Mouse (Mus musculus): ENCODE measurements around the gene Eml6. TPM values are rescaled to one million over a fixed set of nuclear protein-coding genes. Genes with fewer than 3 reads are reported as not detected.
A peak's percentile ranks its signal among the peaks of the same experiment; 100 is the strongest.

Gene Eml6
- polyA plus RNA-seq, 1 experiment from 2014 or later = 1.1 TPM

- Histone ChIP-seq H3K4me3 (ENCODE audit: low read depth, low read length) (no peak overlapping the region), H3K27ac (ENCODE audit: low read depth, low read length) (no peak overlapping the region), H3K36me3 (ENCODE audit: control insufficient read depth, insufficient read depth, low read length) (no peaks in the 10 kb centered on the region), H3K9me3 (ENCODE audit: control insufficient read depth, low read length) (no peaks in the 10 kb centered on the region), H3K9ac (ENCODE audit: low read length) (no peak overlapping the region), H3K4me2 (ENCODE audit: low read depth) (no peak overlapping the region), H3K27me3 (ENCODE audit: control insufficient read depth, insufficient read depth, low read length) (no peaks in the 10 kb centered on the region), H3K4me1 (ENCODE audit: control insufficient read depth, insufficient read depth, low read length) (no peaks in the 10 kb centered on the region)
- ATAC-seq (ENCODE audit: insufficient read depth, low FRiP score, low TSS enrichment) = no peak
- 83% methylated on average over 6 of the region's 6 CpGs for WGBS
- DNase-seq (ENCODE audit: low spot score) = no peak
Observed at GRCm38 (mm10) chr11:29788921-29789638, 236.8 kb downstream of the Eml6 start.

- no peak overlapping the region for H3K4me3 ChIP-seq (ENCODE audit: low read depth, low read length)
- H3K9me3 ChIP-seq (ENCODE audit: control insufficient read depth, low read length) = no peaks in the 10 kb centered on the region
- no peaks in the 10 kb centered on the region for H3K27me3 ChIP-seq (ENCODE audit: control insufficient read depth, insufficient read depth, low read length)
- no peaks in the 10 kb centered on the region for H3K36me3 ChIP-seq (ENCODE audit: control insufficient read depth, insufficient read depth, low read length)
- H3K9ac ChIP-seq (ENCODE audit: low read length) = no peak overlapping the region
- no peak for DNase-seq (ENCODE audit: low spot score)
- no peak overlapping the region for H3K27ac ChIP-seq (ENCODE audit: low read depth, low read length)
- H3K4me2 ChIP-seq (ENCODE audit: low read depth) = no peak overlapping the region
- 69% methylated on average over 1 of the region's 1 CpGs for WGBS
- H3K4me1 ChIP-seq (ENCODE audit: control insufficient read depth, insufficient read depth, low read length) = no peaks in the 10 kb centered on the region
- no peak for ATAC-seq (ENCODE audit: insufficient read depth, low FRiP score, low TSS enrichment)
Observed at GRCm38 (mm10) chr11:29788499-29788898, 237.3 kb downstream of the Eml6 start.

- Histone ChIP-seq H3K27ac (ENCODE audit: low read depth, low read length) (no peak overlapping the region), H3K4me2 (ENCODE audit: low read depth) (no peak overlapping the region), H3K36me3 (ENCODE audit: control insufficient read depth, insufficient read depth, low read length) (no peaks in the 10 kb centered on the region), H3K27me3 (ENCODE audit: control insufficient read depth, insufficient read depth, low read length) (no peaks in the 10 kb centered on the region), H3K4me3 (ENCODE audit: low read depth, low read length) (no peak overlapping the region), H3K9ac (ENCODE audit: low read length) (no peak overlapping the region), H3K4me1 (ENCODE audit: control insufficient read depth, insufficient read depth, low read length) (no peaks in the 10 kb centered on the region), H3K9me3 (ENCODE audit: control insufficient read depth, low read length) (no peaks in the 10 kb centered on the region)
- DNase-seq (ENCODE audit: low spot score) = no peak
- 19% methylated on average over 5 of the region's 5 CpGs for WGBS
- ATAC-seq (ENCODE audit: insufficient read depth, low FRiP score, low TSS enrichment) = no peak
Observed at GRCm38 (mm10) chr11:29787473-29787872, 238.4 kb downstream of the Eml6 start.

DNA sequence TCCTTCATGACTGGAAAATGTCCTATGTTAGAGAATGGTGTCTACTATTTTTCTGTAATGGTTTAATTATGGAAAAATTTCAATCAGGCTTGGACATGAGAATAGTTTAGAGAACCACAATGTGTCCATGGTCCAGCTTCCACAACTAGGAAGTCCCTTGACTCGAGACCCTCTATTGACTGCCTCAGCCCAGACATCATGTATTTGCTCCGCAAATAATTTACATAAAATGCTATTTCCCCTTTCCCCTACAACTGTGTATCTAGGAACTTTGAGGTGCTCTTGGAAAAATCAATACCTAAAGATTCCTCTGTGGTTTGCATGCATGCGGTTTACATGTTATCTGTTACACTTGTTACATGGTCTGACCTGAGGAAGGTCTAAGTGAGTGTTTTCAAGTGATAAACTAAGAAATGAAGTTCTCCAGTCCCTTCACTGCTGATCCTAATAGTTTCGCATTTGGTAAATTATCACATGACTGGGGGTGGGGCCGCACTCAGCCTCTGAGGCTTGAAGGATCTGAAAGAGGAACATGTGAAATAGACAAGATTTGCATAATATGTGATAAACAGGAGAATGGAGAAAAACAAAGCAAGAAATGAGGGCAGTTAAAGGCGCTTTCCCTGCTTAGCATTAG, 239.1 kb downstream of the Eml6 start:
- Histone ChIP-seq H3K9me3 (ENCODE audit: control insufficient read depth, low read length) (no peaks in the 10 kb centered on the region), H3K36me3 (ENCODE audit: control insufficient read depth, insufficient read depth, low read length) (no peaks in the 10 kb centered on the region), H3K4me1 (ENCODE audit: control insufficient read depth, insufficient read depth, low read length) (no peaks in the 10 kb centered on the region), H3K4me3 (ENCODE audit: low read depth, low read length) (no peak overlapping the region), H3K9ac (ENCODE audit: low read length) (no peak overlapping the region), H3K4me2 (ENCODE audit: low read depth) (no peak overlapping the region), H3K27me3 (ENCODE audit: control insufficient read depth, insufficient read depth, low read length) (no peaks in the 10 kb centered on the region), H3K27ac (ENCODE audit: low read depth, low read length) (no peak overlapping the region)
- 91% methylated on average over 6 of the region's 6 CpGs for WGBS
- no peak for DNase-seq (ENCODE audit: low spot score)
- no peak for ATAC-seq (ENCODE audit: insufficient read depth, low FRiP score, low TSS enrichment)

DNA sequence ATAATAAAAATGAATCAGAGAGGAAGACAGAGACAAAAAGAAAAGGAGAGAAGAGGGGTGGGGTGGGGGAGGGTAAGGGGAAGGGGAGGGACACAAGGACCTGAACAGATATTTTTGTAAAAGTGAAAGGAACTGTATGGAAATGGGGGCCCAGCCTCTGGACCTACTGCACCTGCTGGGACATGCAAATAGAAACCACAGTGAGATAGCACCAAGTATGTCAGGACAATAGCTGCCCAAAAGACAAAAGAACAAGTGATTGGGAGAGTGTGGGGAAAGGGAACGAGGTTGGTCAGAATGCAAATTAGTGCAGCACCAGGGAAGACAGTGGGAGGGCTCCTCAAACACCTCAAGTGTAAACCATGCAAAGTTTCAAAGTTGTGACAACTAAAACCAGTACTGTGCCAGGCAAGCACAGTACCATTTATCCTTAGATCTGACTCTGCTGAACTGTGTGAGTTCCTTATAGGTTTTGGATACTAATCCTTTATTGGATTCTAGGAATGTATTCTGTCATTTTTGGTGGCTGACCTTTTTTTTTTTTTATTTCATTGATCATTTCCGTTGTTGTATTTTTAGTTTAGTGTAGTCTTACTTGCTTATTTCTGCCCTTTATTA, 246.3 kb downstream of the Eml6 start:
- Histone ChIP-seq H3K27me3 (ENCODE audit: control insufficient read depth, insufficient read depth, low read length) (no peaks in the 10 kb centered on the region), H3K9ac (ENCODE audit: low read length) (no peak overlapping the region), H3K4me1 (ENCODE audit: control insufficient read depth, insufficient read depth, low read length) (no peaks in the 10 kb centered on the region), H3K9me3 (ENCODE audit: control insufficient read depth, low read length) (no peaks in the 10 kb centered on the region), H3K27ac (ENCODE audit: low read depth, low read length) (no peak overlapping the region), H3K4me2 (ENCODE audit: low read depth) (no peak overlapping the region), H3K36me3 (ENCODE audit: control insufficient read depth, insufficient read depth, low read length) (no peaks in the 10 kb centered on the region), H3K4me3 (ENCODE audit: low read depth, low read length) (no peak overlapping the region)
- 35% methylated on average over 2 of the region's 2 CpGs for WGBS
- no peak for DNase-seq (ENCODE audit: low spot score)
- ATAC-seq (ENCODE audit: insufficient read depth, low FRiP score, low TSS enrichment) = no peak

DNA sequence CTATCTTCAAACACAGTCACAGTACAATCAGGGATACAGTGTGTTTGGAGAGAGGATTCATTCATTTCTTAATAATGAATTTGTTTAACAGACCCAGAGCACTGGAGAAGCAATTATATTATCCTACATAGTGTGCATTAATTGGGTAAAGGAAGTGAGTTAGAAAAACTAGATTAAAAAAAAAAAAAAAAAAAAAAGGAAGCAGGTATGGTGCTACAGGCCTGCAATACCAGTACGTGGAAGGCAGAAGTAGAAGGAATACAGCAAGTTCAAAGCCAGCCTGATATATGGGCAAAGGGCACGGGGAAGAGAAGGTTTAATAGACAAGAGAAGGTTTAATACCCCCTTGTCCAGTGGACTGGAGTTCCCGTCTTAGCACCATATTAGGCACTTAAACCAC, 246.9 kb downstream of the Eml6 start:
- no peak overlapping the region for H3K9ac ChIP-seq (ENCODE audit: low read length)
- H3K4me2 ChIP-seq (ENCODE audit: low read depth) = no peak overlapping the region
- no peaks in the 10 kb centered on the region for H3K36me3 ChIP-seq (ENCODE audit: control insufficient read depth, insufficient read depth, low read length)
- ATAC-seq (ENCODE audit: insufficient read depth, low FRiP score, low TSS enrichment) (no peak), DNase-seq (ENCODE audit: low spot score) (no peak)
- H3K27me3 ChIP-seq (ENCODE audit: control insufficient read depth, insufficient read depth, low read length) = no peaks in the 10 kb centered on the region
- H3K27ac ChIP-seq (ENCODE audit: low read depth, low read length) = no peak overlapping the region
- H3K9me3 ChIP-seq (ENCODE audit: control insufficient read depth, low read length) = no peaks in the 10 kb centered on the region
- no peak overlapping the region for H3K4me3 ChIP-seq (ENCODE audit: low read depth, low read length)
- WGBS = 82% methylated on average over 3 of the region's 3 CpGs
- H3K4me1 ChIP-seq (ENCODE audit: control insufficient read depth, insufficient read depth, low read length) = no peaks in the 10 kb centered on the region

DNA sequence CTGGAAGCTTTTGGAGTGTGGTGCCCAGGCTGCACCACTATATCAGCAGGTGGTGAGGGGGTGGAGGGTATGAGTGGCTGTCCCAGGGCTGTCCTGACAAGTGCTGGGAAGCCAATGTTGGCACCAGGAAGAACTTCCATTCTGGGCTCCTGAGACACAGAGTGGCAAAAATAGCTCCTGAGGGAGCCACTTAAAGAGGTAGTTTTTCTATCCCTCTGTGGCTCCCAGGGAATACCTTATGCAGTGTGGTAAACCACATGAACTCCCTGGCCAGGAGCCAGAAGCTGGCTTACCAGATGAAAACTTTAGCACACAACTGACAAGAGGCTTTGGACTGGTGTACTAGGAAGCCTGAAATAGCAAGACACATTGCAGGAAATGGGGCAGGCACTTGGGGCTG, 247.9 kb downstream of the Eml6 start:
- DNase-seq (ENCODE audit: low spot score) (no peak), ATAC-seq (ENCODE audit: insufficient read depth, low FRiP score, low TSS enrichment) (no peak)
- Histone ChIP-seq H3K4me1 (ENCODE audit: control insufficient read depth, insufficient read depth, low read length) (no peaks in the 10 kb centered on the region), H3K27ac (ENCODE audit: low read depth, low read length) (no peak overlapping the region), H3K9ac (ENCODE audit: low read length) (no peak overlapping the region), H3K4me2 (ENCODE audit: low read depth) (no peak overlapping the region), H3K27me3 (ENCODE audit: control insufficient read depth, insufficient read depth, low read length) (no peaks in the 10 kb centered on the region), H3K4me3 (ENCODE audit: low read depth, low read length) (no peak overlapping the region), H3K36me3 (ENCODE audit: control insufficient read depth, insufficient read depth, low read length) (no peaks in the 10 kb centered on the region), H3K9me3 (ENCODE audit: control insufficient read depth, low read length) (no peaks in the 10 kb centered on the region)

GRCm38 (mm10) chr11:29774760-29775159, 251.1 kb downstream of the Eml6 start:
- DNase-seq (ENCODE audit: low spot score) (no peak), ATAC-seq (ENCODE audit: insufficient read depth, low FRiP score, low TSS enrichment) (no peak)
- Histone ChIP-seq H3K27ac (ENCODE audit: low read depth, low read length) (no peak overlapping the region), H3K27me3 (ENCODE audit: control insufficient read depth, insufficient read depth, low read length) (no peaks in the 10 kb centered on the region), H3K4me1 (ENCODE audit: control insufficient read depth, insufficient read depth, low read length) (no peaks in the 10 kb centered on the region), H3K36me3 (ENCODE audit: control insufficient read depth, insufficient read depth, low read length) (no peaks in the 10 kb centered on the region), H3K4me3 (ENCODE audit: low read depth, low read length) (no peak overlapping the region), H3K9ac (ENCODE audit: low read length) (no peak overlapping the region), H3K4me2 (ENCODE audit: low read depth) (no peak overlapping the region), H3K9me3 (ENCODE audit: control insufficient read depth, low read length) (no peaks in the 10 kb centered on the region)
- 74% methylated on average over 2 of the region's 2 CpGs for WGBS

- H3K4me3 ChIP-seq (ENCODE audit: low read depth, low read length) = no peak overlapping the region
- no peak overlapping the region; the same call in 1 of the 2 replicates for H3K9ac ChIP-seq (ENCODE audit: low read length)
- H3K9me3 ChIP-seq (ENCODE audit: control insufficient read depth, low read length) = no peaks in the 10 kb centered on the region
- no peaks in the 10 kb centered on the region for H3K36me3 ChIP-seq (ENCODE audit: control insufficient read depth, insufficient read depth, low read length)
- 59% methylated on average over 2 of the region's 2 CpGs for WGBS
- H3K27ac ChIP-seq (ENCODE audit: low read depth, low read length) = no peak overlapping the region
- no peak overlapping the region for H3K4me2 ChIP-seq (ENCODE audit: low read depth)
- ATAC-seq (ENCODE audit: insufficient read depth, low FRiP score, low TSS enrichment) (no peak), DNase-seq (ENCODE audit: low spot score) (peak; percentile 35)
- no peaks in the 10 kb centered on the region for H3K4me1 ChIP-seq (ENCODE audit: control insufficient read depth, insufficient read depth, low read length)
- H3K27me3 ChIP-seq (ENCODE audit: control insufficient read depth, insufficient read depth, low read length) = no peaks in the 10 kb centered on the region
Observed at GRCm38 (mm10) chr11:29774296-29774695, 251.5 kb downstream of the Eml6 start.
